Mouse (Mus musculus) urinary bladder, postnatal 4 days (tissue): ENCODE data around the gene Hspa12b.
A peak's percentile ranks its signal among the peaks of the same experiment; 100 is the strongest.

Experiments used
- DNase-seq, 2 experiments: peaks; one replicate each; pipeline ENCODE4 v3.0.0; 2021 to 2022; ENCODE audit warnings: low spot score in 2 of 2

The Hspa12b gene

DNA sequence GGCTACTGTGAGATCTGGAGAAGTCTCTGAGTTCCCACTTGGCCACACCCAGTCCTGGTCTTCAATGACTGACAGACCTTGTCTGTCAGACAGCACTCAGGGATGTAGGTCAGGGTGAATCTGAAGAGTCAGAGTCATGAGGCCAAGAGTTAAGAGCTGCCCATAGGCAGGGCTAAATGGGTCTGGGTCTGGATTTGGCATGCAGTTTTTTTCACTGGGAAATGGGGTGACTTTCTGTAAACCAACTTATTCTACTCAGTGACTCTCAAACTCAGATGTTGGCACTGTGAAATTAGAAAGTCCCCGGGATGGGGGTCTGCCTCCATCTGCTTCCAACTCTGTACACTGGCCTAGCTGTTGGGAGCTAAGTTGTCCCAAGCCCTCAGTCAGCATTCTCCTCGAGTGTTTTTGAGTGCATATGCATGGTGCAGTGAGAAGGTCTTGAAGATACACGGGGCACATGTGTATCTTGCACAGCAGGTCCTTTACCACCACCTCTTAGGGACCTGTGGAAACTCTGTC lies 1.6 kb downstream of the Hspa12b start:
- peak; percentile 13 to 46 for DNase-seq

DNA sequence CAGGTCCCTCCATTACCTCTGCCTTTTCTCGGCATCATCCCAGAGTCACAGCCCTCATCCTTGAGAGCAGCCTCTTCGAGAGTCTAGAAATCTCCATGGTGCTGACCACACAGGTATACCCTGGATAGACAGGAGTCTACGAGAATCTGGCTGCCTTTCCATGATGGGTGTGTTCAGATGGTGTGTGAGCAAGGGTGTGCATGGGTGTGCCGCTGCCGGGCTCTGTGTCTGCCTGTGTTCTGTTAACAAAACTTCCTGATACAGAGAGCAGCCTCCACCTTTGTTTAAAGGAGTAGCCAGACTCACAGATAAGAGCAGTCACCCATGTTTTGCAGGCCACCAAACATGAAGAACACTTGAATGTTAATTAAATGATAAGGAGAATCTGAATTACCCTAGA lies 2.8 kb downstream of the Hspa12b start:
- DNase-seq: peak; percentile 14 to 39

DNA sequence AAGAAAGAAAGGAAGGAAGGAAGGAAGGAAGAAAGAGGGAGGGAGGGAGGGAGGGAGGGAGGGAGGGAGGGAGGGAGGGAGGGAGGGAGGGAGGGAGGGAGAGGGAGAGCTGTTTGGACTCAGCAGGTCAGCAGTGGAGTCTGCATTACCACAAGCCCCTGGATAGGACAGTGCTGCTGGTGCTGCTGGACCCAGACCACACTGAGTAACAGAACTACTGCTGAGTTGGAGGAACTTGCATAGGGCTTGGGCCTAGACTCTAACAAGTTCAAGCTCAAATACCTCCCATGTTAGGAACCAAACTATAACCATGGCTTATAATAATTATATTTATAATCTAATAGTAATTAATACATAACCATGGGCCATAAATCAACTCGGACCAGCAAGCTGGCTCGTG lies 3.8 kb downstream of the Hspa12b start:
- DNase-seq: no peak

DNA sequence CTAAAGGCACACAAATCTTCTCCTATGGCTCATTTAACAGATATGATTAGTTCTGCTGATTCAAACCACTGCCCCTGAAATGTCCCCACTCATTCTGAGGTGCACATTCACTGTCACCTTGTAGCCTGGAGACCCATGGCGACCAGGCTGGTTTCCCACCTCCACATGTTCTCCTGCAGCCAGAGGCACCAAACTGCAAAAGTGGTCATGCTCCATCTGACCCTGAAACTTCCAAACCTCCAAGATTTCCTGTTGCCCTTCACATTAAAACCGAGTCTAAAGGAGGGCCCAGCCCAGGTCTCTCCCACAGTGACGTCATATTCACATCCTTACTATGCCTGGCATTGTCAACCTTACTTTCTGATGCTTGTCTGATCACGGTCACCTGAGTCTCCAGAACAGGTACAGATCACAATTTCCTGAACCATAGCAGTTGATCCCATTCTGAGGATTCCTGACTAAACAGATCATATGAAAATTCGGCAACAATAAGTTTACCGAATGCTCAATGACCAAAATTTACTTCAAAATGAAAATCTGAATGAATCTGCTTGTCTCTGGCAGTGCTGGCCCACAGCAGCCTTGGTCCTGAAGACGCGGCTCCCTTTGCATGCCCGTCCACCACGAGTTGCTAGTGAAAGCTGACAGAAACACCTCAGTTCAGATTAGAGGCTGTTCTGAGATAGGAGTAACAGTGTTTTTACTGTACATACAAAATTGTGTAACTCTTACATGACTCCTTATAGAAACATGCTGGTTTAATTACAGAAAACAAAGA lies 5.2 kb downstream of the Hspa12b start:
- peak in 1 of 2 experiments; percentile 43 for DNase-seq

DNA sequence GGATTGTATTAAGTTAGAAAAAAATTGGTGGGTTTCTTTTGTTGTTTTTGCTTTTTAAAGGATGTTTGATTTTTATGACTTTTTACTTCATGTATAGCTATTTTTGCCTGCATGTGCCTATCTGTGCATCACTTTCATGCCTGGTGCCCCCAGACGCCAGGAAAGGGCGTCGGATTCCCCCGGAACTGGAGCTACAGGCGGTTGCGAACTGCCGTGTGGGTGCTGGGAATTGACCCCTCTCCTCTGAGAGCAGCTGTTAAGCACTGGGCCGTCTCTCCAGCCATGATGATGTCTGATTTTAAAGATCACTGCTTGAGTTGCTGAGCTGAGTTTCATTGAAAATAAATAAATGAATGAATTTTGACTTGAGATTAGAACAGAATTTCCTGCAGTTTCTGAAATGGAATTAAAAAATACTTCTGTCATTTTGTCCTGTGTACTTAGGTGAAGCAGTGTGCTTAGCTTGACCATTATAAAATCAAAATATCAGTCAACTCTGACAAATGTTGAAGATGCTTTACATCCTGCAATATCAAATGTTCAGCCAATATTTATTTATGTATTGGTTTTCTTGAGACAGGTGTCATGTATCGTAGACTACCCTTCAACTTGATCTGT lies 6.0 kb downstream of the Hspa12b start, which contains the start of gene Gm11037:
Gm11037 (plus strand) TSS at position 568 of the 618 bp plus-strand sequence.
- DNase-seq: peak; percentile 5 to 47

DNA sequence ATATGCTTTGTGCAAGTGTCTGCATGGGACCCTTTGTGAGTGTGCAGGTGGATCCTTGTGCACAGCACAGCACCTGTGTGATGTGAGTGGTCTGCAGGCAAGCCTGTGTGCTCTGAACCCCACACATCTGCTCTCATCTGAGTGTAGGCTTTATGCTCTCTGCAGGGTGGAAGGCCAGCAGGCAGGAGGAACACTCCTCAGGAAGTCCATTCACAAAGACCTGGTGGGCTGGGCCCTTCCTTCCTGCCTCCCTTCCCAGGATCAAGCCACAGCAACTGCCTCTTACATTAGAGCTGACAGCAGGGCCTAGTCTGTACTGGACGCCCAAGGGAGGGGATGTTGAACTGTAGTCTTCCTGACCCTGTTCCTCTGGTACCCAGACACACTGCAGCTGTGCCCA lies 7.3 kb downstream of the Hspa12b start:
- DNase-seq: peak; percentile 14 to 52

DNA sequence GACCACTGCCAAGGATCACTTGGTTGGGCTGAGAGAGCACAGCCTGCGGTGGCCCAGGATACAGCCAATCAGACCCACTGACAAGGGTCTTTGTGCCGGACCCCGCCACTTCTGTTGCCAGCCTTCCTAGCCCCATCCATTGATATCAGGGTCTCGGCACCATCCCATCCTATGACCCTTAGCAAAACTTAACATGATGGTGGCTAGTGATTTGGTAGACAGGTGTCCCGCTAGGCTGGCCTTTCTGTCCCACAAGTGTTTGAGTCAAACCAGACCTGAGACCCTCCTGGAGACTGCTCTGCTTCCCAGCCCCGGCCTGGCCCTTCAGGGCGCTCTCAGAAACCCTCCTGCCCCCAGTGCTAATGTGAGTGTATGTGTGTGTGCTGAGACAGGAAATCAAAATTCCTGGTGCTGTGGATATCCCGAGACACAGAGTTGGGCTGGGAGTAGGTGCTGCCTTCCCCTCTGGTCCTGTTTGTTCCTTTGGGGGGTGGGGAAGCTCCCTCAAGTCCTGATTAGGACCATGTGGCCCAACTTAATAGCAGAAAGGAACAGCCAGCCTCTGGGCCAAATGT lies 7.8 kb downstream of the Hspa12b start:
- peak; percentile 12 to 56 for DNase-seq

DNA sequence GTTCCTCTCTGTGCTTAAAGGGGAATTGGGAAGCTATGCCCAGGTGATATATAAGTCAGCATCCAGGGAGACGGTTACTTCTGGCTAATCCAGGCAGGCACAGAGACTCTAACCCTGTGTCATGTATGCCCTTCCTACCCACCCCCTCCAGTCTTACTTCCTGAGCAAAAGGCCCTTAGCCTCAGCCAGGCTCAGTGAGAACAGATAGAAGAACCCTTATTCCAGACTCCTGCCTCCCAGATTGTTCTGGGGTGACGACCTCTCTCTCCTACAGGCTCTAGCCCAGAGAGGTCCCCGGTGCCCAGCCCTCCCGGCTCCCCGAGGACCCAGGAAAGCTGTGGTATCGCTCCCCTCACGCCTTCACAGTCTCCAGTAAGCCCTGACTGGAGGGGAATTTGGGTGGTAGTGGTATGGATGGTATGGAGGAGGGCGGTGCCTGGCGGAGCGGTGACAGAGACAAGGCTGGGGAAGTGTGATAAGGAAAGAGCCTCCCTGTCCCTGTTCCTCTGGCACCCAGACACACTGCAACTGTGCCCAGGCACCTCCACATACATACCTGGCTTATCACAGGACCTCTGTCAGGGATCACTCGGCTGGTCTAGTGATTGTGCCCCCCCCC lies 8.6 kb downstream of the Hspa12b start:
- DNase-seq: peak; percentile 16 to 58

DNA sequence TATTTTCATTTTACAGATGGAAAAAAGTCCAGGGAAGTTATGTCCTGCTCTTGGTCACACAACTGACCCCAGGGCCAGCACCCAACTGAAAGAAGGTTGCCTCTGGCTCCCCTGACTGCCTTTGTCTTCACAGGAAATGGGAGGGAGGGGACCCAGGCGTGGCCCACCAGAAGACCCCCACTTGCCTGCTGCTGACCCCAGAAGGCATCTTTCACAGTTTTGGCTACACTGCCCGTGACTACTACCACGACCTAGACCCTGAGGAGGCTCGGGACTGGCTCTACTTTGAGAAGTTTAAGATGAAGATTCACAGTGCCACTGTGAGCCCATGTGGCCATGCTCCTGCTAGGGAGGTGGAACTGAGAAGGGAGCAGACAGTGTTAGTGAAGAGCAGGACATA lies 11.2 kb downstream of the Hspa12b start:
- peak; percentile 15 to 52 for DNase-seq

DNA sequence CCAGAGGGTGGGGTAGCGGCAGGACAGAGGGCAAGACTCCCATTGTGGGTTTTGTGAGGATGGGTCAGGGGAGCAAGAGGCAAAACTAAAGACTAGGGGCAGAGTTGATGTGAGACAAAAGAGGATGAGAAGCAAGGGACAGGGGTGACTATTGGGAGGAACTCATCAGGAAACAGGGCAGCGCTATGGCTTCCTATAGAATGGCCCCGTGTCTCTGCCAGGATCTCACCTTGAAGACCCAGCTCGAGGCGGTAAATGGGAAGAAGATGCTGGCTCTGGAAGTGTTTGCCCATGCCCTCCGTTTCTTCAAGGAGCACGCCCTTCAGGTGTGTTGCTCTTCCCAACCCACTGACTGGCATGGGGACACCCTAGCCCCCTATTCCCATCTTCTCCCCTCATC lies 11.7 kb downstream of the Hspa12b start:
- peak in 1 of 2 experiments; percentile 44 for DNase-seq

DNA sequence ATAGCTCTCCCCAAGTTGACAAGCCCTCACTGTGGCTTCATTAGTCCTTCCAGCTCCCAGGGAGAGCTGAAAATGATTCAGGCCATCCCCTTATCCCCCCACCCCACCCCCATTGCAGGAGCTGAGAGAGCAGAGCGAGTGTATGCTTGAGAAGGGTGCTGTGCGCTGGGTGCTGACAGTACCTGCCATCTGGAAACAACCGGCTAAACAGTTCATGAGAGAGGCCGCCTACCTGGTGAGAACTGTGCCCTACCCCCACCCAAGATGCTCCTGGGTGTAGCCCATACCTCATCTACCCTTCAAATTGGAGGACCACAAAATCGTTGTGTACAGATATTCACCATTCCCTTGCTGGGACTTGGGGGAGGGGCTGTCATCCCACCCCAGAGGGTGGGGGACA lies 12.2 kb downstream of the Hspa12b start:
- DNase-seq: peak in 1 of 2 experiments; percentile 35

DNA sequence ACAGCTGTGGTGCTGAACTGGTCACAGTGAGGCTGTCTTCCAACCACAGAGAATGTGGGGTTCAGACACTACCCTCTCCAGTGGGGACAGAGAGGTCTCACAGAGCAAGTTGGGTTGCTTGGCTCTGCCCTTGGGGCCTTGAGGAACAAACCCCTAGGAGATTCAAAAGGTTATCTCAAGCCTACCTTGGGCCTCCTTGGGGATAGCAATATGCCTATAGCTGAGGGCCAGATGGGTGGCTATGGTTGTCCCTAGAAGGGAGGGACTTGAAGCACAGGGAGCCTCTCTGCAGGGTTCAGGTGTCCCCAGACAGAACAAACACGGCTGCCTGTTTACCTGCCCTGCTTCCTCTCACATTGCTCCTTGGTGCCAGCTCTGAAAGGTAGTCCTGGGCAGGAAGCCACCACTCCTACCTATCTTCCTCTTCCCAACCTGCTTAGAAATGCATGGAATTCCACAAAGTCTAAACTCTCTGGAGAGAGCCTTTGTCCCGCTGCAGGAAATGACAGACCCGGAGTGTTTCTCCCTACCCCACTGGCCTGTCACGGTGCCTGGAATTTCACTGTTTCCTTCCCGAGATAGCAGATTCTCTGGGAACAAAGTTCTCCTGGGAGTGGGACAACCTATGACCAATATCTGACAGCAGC lies 12.9 kb downstream of the Hspa12b start:
- DNase-seq: peak in 1 of 2 experiments; percentile 52

DNA sequence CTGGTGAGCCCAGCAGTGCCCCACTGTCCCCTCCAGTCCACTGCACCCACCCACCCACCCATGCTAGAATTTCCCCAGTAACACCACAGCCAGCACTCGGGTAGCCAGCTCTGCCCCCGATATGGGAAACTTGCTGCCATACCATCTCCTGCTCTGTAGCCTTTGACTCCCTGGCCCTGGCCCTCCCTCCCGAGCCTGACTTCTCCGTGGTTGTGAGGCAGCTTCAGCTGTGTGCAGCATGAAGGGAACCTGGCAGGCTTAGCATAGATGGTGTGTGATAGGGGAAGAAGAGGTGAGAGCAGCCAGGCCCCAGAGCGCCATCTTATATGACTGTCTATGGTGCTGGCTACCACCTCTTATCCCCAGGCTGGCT lies 13.4 kb downstream of the Hspa12b start:
- DNase-seq: peak in 1 of 2 experiments; percentile 54

DNA sequence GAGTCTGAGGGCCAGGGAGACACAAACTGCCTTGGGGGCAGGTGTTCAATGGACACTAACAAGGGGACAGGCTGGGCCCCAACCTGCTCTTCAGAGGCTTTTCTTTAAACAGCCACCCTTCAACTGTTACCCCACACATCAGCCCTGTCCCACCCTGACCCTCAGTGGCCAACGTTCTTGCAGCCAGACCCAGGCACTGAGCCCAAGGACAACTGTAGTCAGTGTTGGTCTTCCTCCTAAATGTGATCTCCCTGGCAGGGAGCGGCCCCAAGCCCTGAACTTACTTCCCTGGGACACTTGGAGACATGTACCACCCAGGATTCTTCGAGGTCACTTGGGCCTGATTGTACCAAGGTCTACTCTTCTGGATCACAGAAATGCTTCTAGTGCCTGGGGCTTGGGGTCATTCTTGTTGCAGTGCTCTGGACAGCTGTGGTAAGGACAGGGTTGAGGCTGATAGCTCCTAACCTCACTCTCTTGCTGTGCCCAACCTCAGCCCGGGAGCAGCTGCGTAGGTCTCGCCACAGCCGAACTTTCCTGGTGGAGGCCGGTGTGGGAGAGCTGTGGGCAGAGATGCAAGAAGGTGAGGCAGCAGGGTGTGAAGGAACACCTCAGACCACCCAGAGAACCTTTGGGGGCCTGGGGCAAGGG lies 14.4 kb downstream of the Hspa12b start:
- peak in 1 of 2 experiments; percentile 41 for DNase-seq

DNA sequence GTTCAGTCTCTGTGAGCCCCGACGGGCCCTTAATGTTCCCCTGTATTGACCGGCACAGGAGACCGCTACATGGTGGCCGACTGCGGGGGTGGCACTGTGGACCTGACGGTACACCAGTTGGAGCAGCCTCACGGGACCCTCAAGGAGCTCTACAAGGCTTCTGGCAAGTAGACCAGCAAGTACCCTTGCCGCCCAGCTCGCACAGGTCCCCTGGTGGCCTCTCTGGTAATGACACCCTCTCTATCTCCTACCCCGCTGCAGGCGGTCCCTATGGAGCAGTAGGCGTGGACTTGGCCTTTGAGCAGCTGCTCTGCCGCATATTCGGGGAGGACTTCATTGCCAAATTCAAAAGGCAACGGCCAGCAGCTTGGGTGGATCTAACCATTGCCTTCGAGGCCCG lies 15.5 kb downstream of the Hspa12b start:
- DNase-seq: peak; percentile 79 to 90

DNA sequence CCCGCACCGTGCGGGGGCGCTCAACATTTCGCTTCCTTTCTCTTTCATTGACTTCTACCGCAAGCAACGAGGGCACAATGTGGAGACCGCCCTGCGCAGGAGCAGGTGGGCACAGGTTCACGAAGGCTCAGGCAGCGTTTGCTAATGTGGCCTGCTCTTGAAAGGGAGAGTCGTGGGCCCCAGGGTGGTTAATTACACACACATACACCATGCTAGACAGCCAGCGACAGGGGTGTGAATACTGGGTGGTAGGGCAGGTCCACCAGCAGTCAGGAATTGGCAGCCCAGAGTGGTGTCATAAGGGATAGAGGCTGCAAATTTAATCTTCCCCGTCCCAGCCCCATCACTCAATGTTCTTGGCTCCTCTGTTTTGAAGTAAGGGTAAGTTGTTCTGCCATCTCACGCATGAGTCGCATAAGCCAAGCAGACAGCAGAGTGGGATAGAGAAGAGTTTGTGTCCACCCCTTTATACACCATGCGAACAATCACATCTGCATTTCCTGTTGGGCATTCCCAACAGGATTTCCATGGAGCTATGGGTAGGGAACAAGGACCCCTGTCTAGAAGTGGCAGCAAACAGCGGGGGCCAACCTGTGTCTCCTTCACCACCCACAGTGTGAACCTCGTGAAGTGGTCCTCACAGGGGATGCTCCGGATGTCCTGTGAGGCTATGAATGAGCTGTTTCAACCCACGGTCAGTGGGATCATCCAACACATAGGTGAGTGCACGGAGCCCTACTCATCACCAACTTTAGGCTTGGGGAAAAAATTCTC lies 16.1 kb downstream of the Hspa12b start:
- DNase-seq: no peak

DNA sequence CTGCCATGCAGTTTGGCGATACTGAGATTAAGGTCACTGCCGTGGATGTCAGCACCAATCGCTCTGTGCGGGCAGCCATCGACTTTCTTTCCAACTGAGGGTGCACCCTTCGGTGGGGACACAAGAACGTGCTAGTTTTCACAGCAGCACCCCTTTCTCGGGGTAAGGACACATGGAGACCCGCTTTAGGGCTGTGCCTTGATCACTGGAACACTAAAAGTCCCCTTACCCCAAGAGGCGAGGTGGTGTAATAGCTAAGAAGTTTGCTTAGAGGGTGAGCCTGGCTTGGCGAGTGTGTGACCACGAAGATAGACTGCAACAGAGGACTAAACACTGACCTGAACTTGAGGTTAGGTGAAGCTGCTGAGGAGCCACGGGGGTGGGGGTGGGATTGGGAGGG lies 18.0 kb downstream of the Hspa12b start:
- no peak for DNase-seq

DNA sequence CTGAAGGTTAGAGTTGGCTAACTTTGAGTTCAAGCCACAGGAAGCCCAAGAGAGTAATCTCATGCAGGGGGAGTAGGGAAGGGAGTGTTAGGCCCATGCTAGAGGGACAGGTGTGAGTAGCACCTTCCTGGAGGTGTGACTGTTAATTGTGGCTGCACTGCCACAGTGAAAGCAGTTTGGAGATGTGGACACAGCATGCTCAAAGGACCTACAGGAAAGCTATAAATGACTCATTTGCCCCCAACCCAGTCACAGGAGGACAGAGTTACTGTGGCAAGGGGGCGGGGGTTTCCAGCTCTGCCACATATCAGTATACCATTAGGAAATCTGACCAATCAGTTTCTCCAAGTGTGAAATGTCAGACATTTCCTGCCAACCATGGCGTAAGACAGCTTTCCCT lies 18.5 kb downstream of the Hspa12b start:
- no peak for DNase-seq

DNA sequence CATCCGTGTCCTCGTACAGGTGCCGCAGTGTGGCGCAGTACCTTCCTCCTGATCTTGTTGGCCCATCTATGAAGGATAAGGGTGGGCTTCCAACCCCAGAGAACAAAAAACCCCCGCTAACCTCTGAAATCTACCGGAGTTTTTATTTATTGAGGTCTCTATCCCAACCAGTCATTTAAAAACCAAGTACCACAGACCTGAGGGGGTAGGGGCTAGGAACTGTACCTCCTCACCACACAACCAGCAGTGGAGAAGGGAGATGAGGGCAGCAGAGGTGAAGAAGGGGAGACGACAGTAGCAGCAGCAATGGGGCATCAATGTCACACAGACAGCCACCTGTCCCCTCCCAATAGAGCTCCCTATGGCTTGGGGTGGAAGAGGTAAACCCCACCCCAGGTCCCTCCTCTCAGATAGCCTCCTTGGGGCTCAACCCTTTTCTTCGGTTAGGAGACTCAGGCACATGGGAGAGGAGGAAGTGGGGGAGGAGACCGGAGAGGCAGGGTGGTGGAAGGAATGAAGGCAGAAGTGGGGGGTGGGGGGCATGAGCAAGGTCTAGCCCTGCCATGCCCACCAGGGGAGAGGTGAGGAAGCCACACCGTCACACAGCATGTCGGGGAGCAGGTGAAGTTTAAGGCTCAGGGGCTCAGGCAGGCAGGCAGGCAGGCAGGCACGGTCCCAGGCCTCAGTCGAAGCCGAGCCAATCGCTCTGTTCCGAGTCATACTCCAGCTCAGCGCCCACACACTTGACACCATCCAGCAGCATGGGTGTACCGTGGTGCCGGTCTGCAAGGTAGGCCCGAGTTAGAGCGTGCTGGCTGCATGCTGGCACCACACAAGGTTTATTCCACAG lies 19.3 kb downstream of the Hspa12b start:
- DNase-seq: no peak

DNA sequence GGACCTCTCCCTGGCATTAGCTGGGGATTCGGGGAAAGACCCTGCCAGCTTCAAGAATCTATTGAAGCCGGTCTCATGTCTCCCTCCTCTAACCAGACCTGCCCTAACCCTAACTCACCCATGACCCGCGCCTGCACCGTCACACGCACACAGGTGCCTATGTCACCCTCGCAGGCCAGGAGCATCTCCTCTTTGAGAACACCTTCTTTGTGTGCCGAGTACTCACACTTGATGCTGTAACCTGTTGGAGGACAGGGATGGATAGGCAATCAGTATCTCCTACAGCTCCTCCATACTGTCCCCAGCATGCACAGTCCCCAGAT lies 19.9 kb downstream of the Hspa12b start:
- no peak for DNase-seq
